Mouse (Mus musculus) heart, adult 11 months (tissue): ENCODE measurements around the gene Zfp51.
"Not testable (repeated sequence)": the region's sequence is repeated elsewhere in the genome, so short reads cannot be mapped to it uniquely, and the experiment has no call there.

ENCODE experiments used
- DNase-seq: peaks from one replicate; pipeline ENCODE4 v3.0.0; 2022

Gene Zfp51

GRCm38 (mm10) chr17:21450138-21450704 lies at the start of gene Zfp51:
TSS of gene Zfp51 (plus strand) at chr17:21450374.
- DNase-seq = peak; percentile 99

- DNase-seq = peak; percentile 98
Measured at GRCm38 (mm10) chr17:21422664-21423599, 27.2 kb upstream of the Zfp51 start, which contains the start of gene Zfp54. TSS of gene Zfp54 (plus strand) at chr17:21423227.

- not testable (repeated sequence) for DNase-seq
Measured at GRCm38 (mm10) chr17:21438806-21439400, 11.3 kb upstream of the Zfp51 start.

- DNase-seq = no peak
Measured at GRCm38 (mm10) chr17:21449669-21450068, 505 bp upstream of the Zfp51 start.

- no peak for DNase-seq
Measured at GRCm38 (mm10) chr17:21463550-21463949, 13.4 kb downstream of the Zfp51 start.

- DNase-seq = no peak
Measured at GRCm38 (mm10) chr17:21472032-21472652, 22.0 kb downstream of the Zfp51 start.

- no peak for DNase-seq
Measured at GRCm38 (mm10) chr17:21472653-21473307, 22.6 kb downstream of the Zfp51 start.

GRCm38 (mm10) chr17:21473362-21474190 lies 23.4 kb downstream of the Zfp51 start:
- DNase-seq = peak; percentile 85

GRCm38 (mm10) chr17:21474729-21475128 lies 24.6 kb downstream of the Zfp51 start:
- peak; percentile 95 for DNase-seq

GRCm38 (mm10) chr17:21475290-21475689 lies 25.1 kb downstream of the Zfp51 start:
- DNase-seq = not testable (repeated sequence)

GRCm38 (mm10) chr17:21476351-21476750 lies 26.2 kb downstream of the Zfp51 start:
- DNase-seq = not testable (repeated sequence)

- DNase-seq = not testable (repeated sequence)
Measured at GRCm38 (mm10) chr17:21478103-21478777, 28.1 kb downstream of the Zfp51 start.

- peak; percentile 99 for DNase-seq
Measured at GRCm38 (mm10) chr17:21488760-21489499, 38.8 kb downstream of the Zfp51 start, which contains the start of gene Zfp53. TSS of gene Zfp53 (plus strand) at chr17:21488998.

GRCm38 (mm10) chr17:21489500-21490001 lies 39.4 kb downstream of the Zfp51 start:
- DNase-seq = no peak

- no peak for DNase-seq
Measured at GRCm38 (mm10) chr17:21501365-21501764, 51.2 kb downstream of the Zfp51 start.

- DNase-seq = no peak
Measured at GRCm38 (mm10) chr17:21504524-21504923, 54.4 kb downstream of the Zfp51 start.

GRCm38 (mm10) chr17:21506258-21506657 lies 56.1 kb downstream of the Zfp51 start:
- no peak for DNase-seq

GRCm38 (mm10) chr17:21509756-21510155 lies 59.6 kb downstream of the Zfp51 start:
- DNase-seq = no peak
